Mouse (Mus musculus): ENCODE measurements around the gene Adamtsl5. TPM values are rescaled to one million over a fixed set of nuclear protein-coding genes. Genes with fewer than 3 reads are reported as not detected.

The Adamtsl5 gene
- total RNA-seq, 2 experiments from 2014 or later = 75.9 to 83.8 TPM

- DNase-seq = no peak
- intact Hi-C loops (cut with DNase I) = no loop called here
Observed at GRCm38 (mm10) chr10:80324120-80325037, 23.8 kb downstream of the Adamtsl5 start.

- intact Hi-C loops (cut with DNase I) = no loop called here
- peak; percentile 74 to 77 for DNase-seq
Observed at GRCm38 (mm10) chr10:80323261-80324119, 24.7 kb downstream of the Adamtsl5 start.

GRCm38 (mm10) chr10:80322811-80323211 is 25.4 kb downstream of the Adamtsl5 start:
- DNase-seq = peak in 1 of 2 experiments; percentile 48
- intact Hi-C loops (cut with DNase I) = no loop called here

GRCm38 (mm10) chr10:80321670-80322581 is 26.3 kb downstream of the Adamtsl5 start:
- DNase-seq = no peak
- intact Hi-C loops (cut with DNase I) = loop anchor here (2.0 kb wide), 1 partner anchor 27 kb away; the partner anchor contains the start of gene Apc2

GRCm38 (mm10) chr10:80321014-80321669 is 27.1 kb downstream of the Adamtsl5 start:
- intact Hi-C loops (cut with DNase I) = loop anchor here (2.0 kb wide), 1 partner anchor 26 kb away; the partner anchor contains the start of gene Apc2
- DNase-seq = no peak

- peak; percentile 90 to 91 for DNase-seq
- intact Hi-C loops (cut with DNase I) = loop anchor here (2.0 kb wide), 1 partner anchor 26 kb away; the partner anchor contains the start of gene Apc2
Observed at GRCm38 (mm10) chr10:80320340-80320760, 27.9 kb downstream of the Adamtsl5 start, which contains the start of gene 2310011J03Rik. 2310011J03Rik (minus strand) TSS chr10:80320537.

- intact Hi-C loops (cut with DNase I) = no loop called here
- no peak for DNase-seq
Observed at GRCm38 (mm10) chr10:80317011-80317410, 31.2 kb downstream of the Adamtsl5 start.

GRCm38 (mm10) chr10:80316359-80316781 is 31.8 kb downstream of the Adamtsl5 start:
- intact Hi-C loops (cut with DNase I) = no loop called here
- DNase-seq = no peak

GRCm38 (mm10) chr10:80315315-80315714 is 32.9 kb downstream of the Adamtsl5 start:
- DNase-seq = no peak
- intact Hi-C loops (cut with DNase I) = no loop called here

- intact Hi-C loops (cut with DNase I) = no loop called here
- DNase-seq = no peak
Observed at GRCm38 (mm10) chr10:80314494-80315001, 33.7 kb downstream of the Adamtsl5 start.

- DNase-seq = no peak
- intact Hi-C loops (cut with DNase I) = no loop called here
Observed at GRCm38 (mm10) chr10:80313627-80314201, 34.5 kb downstream of the Adamtsl5 start.

- DNase-seq = no peak
- intact Hi-C loops (cut with DNase I) = no loop called here
Observed at GRCm38 (mm10) chr10:80312586-80313504, 35.4 kb downstream of the Adamtsl5 start.

- no peak for DNase-seq
- intact Hi-C loops (cut with DNase I) = no loop called here
Observed at GRCm38 (mm10) chr10:80311560-80311959, 36.7 kb downstream of the Adamtsl5 start.

- DNase-seq = no peak
- intact Hi-C loops (cut with DNase I) = no loop called here
Observed at GRCm38 (mm10) chr10:80304862-80305261, 43.4 kb downstream of the Adamtsl5 start.

GRCm38 (mm10) chr10:80304458-80304857 is 43.8 kb downstream of the Adamtsl5 start:
- no peak for DNase-seq
- intact Hi-C loops (cut with DNase I) = no loop called here

- intact Hi-C loops (cut with DNase I) = no loop called here
- peak; percentile 82 to 83 for DNase-seq
Observed at GRCm38 (mm10) chr10:80302471-80302881, 45.7 kb downstream of the Adamtsl5 start.

GRCm38 (mm10) chr10:80302082-80302355 is 46.2 kb downstream of the Adamtsl5 start:
- intact Hi-C loops (cut with DNase I) = no loop called here

More at GRCm38 (mm10) chr10:80302082-80302355, 46.2 kb downstream of the Adamtsl5 start:
- no peak for DNase-seq
